Mouse (Mus musculus) kidney, adult 8-10 months (tissue): ENCODE data around the gene Ddrgk1.

ENCODE experiments used
- DNase-seq, 2 experiments: peaks; one replicate each; pipeline ENCODE4 v3.0.0; 2022

The Ddrgk1 gene

DNA sequence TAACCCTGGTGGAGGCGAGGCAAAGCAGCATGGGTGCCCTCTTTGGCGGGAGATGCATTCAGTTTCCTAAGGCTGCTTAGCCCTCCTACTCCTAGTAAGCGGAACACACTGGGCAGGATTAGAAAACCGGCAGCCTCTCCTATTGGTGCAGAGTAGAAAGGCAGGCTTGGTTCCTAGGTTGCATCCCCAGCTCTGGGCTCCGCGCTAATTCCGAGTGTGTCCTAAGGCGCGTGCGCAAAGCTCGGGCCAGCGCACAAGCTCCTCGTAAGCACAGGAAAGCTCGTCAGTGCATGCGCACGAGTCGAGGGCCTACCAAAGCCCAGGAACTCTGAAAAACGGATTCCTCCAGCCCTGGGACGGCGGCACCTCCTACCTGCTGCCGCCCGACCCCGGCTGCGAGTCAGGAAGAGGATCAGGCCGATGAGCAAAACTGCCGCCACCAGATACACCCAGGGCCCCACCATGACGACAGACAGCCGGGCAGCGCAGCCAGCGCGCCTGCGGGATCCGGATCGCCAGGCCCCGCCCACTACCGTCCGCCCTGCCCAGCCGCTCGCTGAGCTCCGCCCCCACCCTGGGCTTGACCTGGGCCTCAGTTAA, at the start of gene Ddrgk1:
Gene Ddrgk1 (minus strand): TSS at position 558 of the 600 bp plus-strand sequence.
- DNase-seq, result peak; percentile 92

DNA sequence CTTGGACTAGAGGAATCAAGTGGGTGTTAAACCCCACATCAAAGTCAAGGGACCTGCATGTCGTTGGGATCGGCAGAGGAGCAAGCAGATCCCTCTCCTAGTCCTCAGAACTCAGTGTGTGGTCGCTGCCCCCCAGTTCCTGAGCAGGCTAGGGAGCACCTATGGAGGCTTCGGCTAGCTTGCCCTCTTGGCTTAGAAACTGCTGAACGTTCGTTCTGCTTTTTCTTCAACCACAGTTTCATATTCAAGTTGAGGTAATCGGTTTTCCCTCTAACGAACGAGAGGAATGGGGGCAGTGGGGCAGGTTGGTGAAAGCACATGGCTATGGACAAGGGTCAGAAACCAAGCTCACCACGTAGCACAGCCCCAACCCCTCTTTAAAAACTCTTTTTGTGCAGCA, 42.6 kb upstream of the Ddrgk1 start:
- no peak for DNase-seq

DNA sequence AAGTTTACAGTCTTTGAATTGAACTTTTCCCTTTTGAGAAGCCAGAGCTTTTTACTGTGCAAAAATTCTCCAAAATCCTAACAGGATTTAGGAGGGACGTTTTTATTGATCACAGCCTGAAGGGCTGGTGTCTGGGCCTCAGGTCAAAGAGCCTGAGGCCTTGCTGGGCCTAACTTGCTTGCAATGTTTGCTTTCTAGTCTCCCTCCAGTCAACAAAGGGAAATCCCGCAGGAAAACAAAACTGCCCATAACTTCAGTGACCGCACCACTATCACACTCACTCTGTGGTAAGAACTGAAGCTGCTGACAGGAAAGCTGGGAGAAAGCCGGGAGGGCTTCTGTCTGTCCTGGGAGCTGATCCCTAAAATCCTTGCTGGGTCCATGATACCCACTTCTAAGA, 42.1 kb upstream of the Ddrgk1 start:
- DNase-seq, result no peak

DNA sequence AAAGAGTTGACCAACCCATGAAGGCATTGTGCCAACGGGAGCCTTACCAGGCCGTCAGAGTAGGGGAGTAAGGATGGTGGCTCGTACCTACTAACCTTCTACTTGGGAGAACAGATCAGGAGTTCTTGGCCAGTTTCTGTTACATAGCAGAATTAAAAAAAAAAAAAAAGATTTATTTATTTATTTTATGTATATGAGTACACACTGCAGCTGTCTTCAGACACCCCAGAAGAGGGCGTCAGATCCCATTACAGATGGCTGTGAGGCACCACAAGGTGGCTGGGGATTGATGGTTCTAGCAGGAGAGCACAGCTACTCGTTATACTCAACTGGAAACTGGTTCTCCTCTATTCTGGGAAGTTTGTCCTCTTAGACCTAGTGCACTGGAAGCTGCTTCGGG, 40.7 kb upstream of the Ddrgk1 start:
- no peak for DNase-seq

DNA sequence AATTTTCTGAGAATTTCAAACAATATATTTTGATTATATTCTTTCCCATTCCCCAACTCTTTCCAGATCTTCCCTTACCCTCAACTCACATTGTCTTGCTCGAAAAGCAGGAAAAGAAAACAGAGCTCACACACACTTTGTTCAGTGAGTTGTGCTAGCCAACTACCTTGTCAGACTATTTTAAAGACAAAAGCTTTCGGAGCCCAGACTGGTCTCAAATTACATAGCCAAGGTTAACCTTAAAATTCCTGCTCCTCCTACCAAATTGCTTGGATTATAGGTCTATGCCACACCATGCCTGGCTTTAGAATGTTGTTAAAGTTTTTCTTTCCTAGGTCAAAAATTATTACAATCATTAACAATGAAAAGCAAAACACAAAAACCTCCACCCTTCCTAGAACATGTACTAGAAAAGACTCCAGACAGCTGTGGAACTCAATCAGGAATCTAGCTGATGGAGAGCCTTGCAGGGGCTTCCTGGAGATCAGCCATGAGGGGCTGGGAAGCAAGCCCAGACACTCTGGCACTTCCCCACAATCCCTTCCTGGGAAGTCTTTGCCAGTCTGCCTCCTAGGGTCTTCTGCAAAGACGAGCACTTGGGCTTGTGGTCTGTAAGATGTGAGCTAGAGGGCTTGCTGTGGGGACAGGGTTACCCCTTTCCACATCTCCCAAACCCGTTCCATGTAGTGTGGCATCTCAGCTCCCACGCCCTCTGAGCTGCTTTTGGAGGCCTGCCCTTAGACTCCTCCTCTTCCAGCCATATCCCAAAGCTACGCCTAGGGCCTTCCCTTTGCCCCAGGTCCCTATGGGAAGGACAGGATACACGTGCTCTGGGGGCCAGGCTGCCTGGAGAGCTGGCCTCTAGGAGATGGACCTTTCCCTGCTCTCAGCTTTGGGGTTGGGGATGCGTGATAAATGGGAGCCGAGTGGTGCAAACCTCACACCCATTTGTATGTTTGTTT, 39.9 kb upstream of the Ddrgk1 start:
- DNase-seq, result peak in 1 of 2 experiments; percentile 31

DNA sequence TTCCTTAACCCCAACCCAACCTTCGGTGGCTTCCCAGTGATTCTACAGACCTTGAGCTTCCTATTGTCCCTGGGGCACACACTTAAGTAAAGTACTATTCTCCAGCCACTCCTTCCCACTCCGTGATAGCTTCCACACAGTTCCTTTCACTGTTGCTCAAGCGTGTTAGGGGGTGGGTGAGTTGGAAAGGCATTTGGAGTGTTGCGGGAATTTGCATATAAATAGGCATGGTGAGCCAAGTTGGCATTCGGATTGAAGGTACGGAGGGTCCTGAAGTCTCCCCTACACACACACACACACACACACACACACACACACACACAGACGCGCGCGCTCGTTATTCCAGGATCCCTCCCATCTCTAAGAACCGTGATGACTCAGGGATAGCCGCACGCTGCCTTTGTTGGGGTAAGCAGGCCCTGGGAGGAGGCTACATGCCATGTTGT, 33.4 kb upstream of the Ddrgk1 start:
- DNase-seq, result no peak

DNA sequence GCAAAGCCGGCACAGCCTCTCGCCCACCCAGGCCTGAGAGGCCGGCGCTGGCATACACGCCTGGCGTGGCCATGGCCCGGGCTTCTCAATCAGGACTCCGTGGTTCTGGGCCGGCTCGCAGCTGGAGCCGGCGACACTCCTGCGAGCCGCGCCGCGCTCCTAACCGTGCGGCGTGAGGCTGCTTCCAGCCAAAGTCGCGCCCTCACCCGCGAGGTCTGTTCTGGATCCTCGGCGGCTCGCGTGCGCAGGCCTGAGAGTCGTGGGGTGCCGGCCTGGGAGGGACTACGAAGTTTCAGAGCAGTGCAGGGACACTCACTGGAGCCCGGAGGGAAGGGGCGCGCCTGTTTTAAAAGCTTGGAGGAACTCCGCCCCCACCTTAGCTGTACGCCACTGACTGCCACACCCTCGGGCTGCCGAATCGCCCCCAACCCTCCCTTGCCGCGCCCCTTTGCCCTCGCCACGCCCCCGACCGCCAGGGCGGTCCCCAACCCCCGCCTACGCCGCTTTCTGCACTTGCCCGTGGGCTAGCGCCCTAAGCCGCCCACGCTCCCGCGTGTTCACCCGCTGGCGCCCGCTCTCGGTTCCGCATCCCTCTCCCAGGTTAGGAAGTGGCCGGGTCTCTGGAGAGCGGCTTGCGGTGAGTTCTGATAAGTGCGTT, 32.8 kb upstream of the Ddrgk1 start, which contains the start of gene Slc4a11:
Gene Slc4a11 (minus strand): TSS at position 367 of the 658 bp plus-strand sequence.
- peak; percentile 46 to 52 for DNase-seq

DNA sequence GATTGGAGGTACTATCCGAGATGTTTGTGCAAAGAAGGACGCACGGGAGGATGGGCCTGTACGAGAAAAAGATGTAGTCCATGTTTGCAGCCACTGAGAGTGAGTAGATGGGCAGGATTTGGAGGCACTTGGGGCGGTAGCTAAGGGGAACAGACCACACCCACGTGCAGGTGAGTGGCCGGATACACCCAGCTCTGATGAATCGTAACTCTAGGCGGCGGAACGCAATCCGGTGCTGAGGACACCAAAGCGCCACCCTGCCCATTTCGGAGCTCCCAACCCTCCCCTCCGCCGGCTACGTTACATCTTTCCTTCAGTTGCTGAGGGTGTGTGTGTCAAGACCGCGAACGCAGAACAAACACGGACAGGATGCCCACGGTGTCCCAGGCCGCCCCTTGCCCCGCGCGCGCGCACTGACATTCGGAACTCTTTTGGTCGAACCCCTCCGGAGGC, 32.3 kb upstream of the Ddrgk1 start:
- DNase-seq, result no peak

DNA sequence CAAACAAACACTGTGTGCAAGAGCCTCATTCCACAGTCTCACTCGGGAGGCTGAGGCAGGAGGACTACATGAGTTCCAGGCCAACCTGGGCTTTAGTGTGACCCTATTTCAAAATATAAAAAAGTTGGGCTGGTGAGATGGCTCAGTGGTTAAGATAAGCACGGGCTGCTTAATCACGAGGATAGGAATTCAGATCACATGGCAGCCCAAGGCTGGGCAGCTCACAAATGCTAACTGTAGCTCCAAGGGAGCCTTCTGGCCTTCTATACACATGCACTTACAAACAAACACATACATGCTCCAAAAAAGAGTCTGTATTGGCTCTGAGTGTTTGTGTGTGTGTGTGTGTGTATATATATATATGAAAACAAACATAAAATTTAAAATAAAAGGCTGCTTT, 29.1 kb upstream of the Ddrgk1 start:
- no peak for DNase-seq

DNA sequence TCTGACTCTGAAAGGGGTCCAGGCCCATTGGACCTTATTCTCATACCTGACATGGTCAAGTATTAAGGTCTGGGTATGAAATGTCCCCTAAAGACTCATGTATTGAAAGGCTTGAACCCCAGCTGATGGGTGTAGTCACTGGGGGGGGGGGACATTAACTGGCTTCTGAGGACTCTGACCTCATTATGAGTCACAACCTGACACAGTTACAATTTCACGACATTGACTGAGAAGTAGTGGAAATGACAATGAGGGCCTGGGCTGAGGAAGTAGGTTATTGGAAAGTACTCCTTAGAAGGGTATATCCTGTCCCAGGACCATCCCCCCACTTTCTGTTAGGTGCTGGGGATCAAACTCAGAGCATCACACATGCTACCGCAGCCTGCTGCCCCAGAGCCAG, 24.6 kb upstream of the Ddrgk1 start:
- no peak for DNase-seq

DNA sequence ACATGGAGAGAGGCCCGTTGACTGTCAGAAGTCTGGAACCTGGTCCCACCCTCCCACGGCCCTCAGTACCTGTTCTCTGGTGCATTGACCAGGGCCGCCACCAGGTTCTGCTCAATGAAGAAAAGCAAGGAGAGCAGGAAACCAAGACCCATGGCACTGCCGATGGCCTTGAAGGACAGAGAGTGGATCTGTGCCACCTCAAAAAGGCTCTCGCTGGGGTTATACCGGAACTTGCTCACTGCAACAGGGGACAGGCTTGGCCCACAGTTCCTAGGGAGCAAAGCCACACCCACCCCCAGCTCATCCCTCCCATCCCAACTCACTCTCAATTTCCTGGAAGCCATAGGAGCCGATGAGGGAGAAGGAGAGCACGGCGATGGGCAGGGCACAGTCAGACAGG, 21.0 kb upstream of the Ddrgk1 start:
- DNase-seq, result no peak

DNA sequence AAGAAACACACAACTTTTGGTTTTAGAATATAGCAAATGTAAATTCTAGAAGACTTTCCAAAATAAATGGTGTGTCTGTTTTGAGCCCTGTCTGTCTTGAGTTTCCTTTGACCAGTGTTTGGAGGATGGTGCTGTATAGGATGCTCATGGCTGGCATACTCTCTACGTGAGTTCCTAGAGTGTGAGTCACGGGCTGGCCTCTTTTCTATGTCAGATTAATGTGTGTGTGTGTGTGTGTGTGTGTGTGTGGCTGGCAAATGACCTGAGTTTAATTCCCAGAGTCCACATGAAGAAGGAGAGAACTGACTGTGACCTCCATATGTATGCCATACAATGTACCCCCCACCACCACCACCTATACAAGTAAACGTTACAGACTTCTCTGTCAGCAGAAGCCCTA, 17.1 kb upstream of the Ddrgk1 start:
- DNase-seq, result no peak

DNA sequence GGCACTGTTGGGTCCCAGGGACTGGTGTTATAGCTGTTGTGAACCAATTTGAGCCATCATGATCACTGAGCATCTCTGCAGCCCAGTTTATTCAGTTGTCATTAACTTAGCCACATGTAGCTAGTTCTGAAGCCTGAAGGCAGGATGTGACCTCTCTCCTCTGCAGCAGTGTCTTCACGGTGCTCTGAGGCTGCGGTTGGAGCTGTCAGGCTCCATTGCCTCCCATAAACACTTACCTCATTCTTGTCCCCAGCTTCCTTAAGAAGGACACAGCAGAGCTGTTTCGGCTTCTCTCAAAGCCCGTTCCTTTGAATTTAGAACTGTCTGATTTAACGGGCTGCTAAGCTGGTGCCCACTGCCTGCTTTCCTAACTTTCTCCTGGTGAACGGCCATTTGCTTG, 15.4 kb upstream of the Ddrgk1 start:
- DNase-seq, result no peak

DNA sequence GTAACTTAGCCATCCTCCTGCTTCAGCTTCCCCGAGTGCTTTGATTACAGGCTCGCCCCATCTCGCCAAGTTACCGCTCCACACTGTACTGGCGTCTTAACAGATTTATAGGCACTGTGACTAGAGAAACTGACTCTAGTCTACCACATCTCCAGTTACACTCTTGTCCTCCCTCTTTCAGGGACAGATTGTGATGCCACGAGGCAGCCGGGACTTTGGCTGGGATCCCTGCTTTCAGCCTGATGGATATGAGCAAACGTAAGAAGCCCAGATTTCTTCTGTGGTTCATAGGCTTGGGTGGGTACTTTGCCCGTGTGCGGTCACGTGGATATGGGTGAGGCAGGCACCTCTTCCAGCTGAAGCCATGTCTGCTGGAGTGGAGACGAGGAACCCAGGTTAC, 14.7 kb upstream of the Ddrgk1 start:
- no peak for DNase-seq

DNA sequence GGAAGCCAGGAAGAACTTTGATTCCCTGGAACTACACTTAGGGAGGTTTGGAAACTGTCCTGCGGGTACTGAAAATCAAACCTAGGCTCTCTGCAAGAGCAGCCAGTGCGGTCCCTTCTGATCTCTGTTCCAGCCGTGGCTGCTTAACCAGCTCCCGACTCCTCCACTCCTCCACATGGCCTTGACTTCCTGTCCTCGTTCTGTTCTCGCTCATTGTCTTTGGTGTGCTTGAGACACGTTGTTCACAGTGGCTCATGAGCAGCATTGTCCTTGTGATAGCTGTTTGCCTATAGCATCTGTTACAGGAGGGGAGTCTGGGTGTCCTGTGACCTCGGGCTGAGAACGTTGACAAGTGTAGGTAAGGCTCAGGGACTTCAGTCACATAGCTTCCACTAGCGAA, 12.8 kb upstream of the Ddrgk1 start:
- DNase-seq, result no peak

DNA sequence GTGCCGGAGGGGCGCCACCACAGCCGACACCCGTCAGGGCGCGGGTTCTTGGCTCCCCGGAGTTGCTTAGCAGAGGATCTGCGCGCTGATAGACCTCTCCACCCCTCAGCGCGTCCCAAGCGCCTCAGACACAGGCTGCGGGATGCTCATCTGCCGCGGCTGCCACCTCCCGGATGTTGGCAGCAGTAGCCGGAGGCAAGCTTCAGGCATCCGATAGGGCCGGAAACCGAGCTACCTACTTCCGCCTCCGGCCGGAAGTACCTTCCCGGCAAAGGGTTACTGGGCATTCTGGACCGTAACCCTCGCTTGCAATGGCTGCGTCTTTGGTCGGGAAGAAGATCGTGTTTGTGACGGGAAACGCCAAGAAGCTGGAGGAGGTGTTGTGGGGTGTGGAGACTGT, 3.1 kb upstream of the Ddrgk1 start, which contains the start of gene Itpa:
Gene Itpa (plus strand): TSS at position 52 of the 400 bp plus-strand sequence.
- DNase-seq, result peak; percentile 85 to 87

DNA sequence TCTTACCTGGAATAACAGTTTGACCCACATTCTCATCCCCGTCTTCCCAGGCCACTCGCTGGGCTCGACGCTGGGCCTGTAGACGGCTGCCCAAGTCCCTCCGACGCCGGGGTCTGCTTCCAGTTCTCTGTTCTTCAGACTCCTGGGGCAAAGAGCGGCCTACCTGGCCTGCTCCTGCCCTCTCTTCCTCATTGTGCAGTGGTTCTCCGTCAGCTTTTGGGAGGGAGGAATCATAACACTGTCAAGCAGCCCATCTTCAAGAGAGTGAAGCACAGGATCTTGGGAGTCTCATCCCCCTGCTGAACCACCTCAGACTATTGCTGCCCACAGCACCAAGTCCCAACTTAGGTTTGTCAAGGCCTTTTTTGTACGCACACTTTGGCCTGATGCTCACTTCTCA, 1.1 kb downstream of the Ddrgk1 start:
- no peak for DNase-seq

DNA sequence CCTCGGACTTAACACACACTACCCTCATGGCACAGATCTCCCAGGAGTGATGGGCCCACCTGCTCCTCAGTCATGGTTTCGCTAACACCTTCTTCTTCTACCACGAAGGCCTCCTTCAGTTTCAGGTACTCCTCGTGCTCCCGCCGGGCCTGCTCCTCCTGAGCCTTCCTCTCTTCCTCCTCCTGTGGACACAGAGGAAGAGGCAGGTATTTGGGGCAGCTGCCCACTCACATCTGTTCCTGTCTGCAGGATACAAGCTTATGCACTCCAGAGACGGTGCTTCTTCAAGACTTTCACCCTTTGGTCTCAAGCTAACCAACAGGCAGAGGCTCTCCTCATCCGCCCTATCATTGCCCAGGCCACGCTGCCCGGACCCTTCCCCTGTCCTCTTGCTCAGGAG, 5.9 kb downstream of the Ddrgk1 start:
- DNase-seq, result no peak

DNA sequence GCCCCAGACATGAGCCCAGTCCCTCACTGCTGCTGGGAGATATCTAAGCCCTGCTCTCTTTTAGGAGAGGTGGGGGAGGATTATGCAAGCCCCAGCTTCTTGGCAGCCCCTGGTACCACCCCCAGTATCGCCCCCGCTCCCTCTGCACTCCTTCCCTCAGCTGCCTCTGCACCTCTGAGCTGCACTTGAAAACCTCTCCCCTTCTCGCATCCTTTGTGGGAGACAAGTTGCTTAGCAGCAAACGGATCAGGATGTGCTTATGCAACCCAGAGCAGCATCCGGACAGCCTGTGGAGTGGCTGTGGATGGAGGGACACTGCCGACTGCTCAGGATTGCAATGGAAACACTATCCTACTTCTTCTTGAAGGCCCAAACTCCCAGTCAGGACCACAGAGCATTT, 6.9 kb downstream of the Ddrgk1 start:
- no peak for DNase-seq

DNA sequence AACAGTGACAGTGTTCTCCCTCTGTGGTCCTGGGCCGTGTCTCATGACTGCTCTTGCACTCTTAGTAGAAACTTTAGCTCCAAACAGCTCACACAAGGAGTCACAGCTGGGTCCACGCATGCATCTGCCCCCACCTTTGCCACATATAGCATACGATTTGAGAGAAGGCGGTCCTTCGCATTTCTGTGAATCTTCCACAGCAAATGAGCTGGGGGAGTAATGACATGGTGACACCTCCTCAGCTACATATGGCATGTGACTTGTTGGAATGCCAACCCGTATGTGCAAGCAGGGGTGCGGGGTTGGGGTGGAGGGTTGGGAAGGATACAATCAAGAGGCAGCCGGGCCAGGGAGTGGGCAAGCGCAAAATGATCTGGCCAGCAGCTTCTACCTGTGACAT, 7.9 kb downstream of the Ddrgk1 start:
- DNase-seq, result no peak

DNA sequence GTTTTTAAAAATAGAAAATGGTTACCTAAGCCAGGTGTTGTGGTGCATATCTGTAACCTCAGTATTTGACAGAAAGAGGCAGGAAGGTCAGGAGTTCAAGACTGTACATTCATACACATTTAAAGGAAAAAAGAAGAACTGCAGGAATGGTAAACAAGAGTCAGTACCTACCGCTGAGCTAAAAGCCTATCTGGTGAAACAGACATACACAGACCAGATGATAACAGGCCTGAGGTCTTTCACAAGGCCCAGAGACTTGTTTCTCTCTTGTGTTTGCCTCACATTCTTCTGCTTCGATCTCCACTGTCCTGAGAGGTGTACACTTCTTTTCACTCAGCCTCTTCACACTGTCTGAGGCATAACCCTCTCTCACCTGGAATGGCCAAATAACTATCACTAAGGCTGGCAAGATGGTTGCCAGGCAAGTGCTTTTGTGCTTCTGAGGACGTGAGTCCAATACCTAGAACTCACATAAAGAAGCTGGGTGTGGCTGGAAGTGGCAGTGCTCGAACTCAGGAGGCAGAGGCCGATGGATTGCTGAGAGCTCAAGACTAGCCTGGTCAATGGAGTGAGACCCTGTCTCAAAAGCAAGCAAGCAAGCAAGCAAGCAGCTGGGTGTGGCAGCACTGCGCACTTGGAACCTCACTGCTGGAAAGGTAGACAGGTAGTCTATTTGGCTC, 8.7 kb downstream of the Ddrgk1 start:
- DNase-seq, result no peak

DNA sequence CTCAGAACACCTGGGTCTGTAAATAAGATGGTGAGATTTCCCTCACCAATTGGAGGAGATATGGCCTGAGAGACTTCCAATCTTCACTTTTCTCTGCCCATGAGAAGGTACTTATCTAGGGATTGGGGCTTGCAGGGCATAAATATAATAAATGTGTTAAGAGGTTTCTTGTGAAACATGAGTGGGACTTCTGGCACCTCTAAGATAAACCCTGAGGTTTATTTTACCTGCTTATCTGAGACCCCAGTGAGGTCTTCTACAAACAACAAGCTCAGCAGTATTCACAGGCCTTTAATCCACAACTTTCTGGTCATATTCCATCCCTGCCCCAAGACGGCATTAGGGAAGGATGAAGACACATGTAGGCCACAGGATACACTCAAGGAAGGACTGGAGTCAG, 10.7 kb downstream of the Ddrgk1 start:
- no peak for DNase-seq

DNA sequence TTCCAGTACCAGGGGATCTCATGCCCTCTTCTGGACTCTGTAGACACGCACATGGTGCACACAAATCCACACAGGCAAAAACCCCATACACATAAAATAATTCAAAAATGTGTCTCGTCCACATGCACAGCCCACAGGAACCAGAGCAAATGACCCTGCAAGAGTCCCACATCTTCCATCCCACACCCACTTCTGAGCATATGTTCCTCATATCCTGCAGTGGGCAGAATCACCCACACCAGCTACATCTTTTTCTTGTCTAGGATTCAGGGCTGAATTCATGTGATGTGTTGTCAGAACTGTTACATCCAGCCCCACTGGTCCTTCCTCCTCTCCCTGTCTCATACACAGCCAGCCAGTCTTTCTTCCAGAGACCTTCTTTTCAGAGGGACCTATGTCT, 11.2 kb downstream of the Ddrgk1 start:
- DNase-seq, result no peak
